Mouse (Mus musculus) neural tube, embryonic 11.5 days (tissue): ENCODE data around the gene Cct2. TPM values are rescaled to one million over a fixed set of nuclear protein-coding genes. Genes with fewer than 3 reads are reported as not detected.
A peak's percentile ranks its signal among the peaks of the same experiment; 100 is the strongest.

ENCODE experiments used
- ATAC-seq: fragments of 200-750 bp; cut with Nextera tagmentation; 2 replicates; pipeline ENCODE4 v1.8.0; 2017; ENCODE audit warnings: moderate number of reproducible peaks, mild to moderate bottlenecking, moderate TSS enrichment, moderate library complexity; ENCODE audit not compliant: insufficient read depth, low FRiP score, low TSS enrichment
- DNase-seq: peaks from one replicate; pipeline ENCODE4 v3.0.0-alpha.2; 2015; ENCODE audit warnings: low spot score
- H3K27ac ChIP-seq: fragments of 300-500 bp; sonication (generic); 2 replicates; pipeline ENCODE4 v1.5.1; 2014; ENCODE audit warnings: low read depth, mild to moderate bottlenecking, low read length
- H3K27me3 ChIP-seq: fragments of 300-500 bp; sonication (generic); 2 replicates; pipeline ENCODE4 v1.6.1; 2014; ENCODE audit warnings: mild to moderate bottlenecking, low read length, mixed read lengths; ENCODE audit not compliant: control insufficient read depth, insufficient read depth
- H3K36me3 ChIP-seq: fragments of 300-500 bp; sonication (generic); 2 replicates; pipeline ENCODE4 v1.6.1; 2014; ENCODE audit warnings: mild to moderate bottlenecking, low read length, moderate library complexity, mixed read lengths; ENCODE audit not compliant: control insufficient read depth, insufficient read depth
- H3K4me1 ChIP-seq: fragments of 300-500 bp; sonication (generic); 2 replicates; pipeline ENCODE4 v1.6.1; 2014; ENCODE audit warnings: low read length, mixed read lengths; ENCODE audit not compliant: control insufficient read depth, insufficient read depth
- H3K4me2 ChIP-seq: fragments of 300-500 bp; sonication (generic); 2 replicates; pipeline ENCODE4 v1.6.1; 2014; ENCODE audit warnings: low read depth, mild to moderate bottlenecking, moderate library complexity
- H3K4me3 ChIP-seq: fragments of 300-500 bp; sonication (generic); 2 replicates; pipeline ENCODE4 v1.5.1; 2014; ENCODE audit warnings: low read depth, low read length
- H3K9ac ChIP-seq: fragments of 300-500 bp; sonication (generic); 2 replicates; pipeline ENCODE4 v1.6.1; 2014; ENCODE audit warnings: mild to moderate bottlenecking, low read length
- H3K9me3 ChIP-seq: fragments of 300-500 bp; sonication (generic); 2 replicates; pipeline ENCODE4 v1.6.1; 2016; ENCODE audit warnings: low read length; ENCODE audit not compliant: control insufficient read depth
- WGBS: fragments of 180-500 bp; shearing (Covaris S2); extraction: QIAGEN DNeasy Blood & Tissue Kit; methylation state at CpG from one replicate; pipeline ENCODE4 v1.1.7; 2014; 5-methylcytosine and 5-hydroxymethylcytosine counted together
- polyA plus RNA-seq: library from polyadenylated mRNA; unstranded; fragments of >200 nt; fragmentation: Nextera tagmentation; extraction: Ambion mirVana; gene quantifications from 2 replicates; pipeline ENCODE4 v1.2.1, GENCODE M21; 2014

Gene Cct2
- polyA plus RNA-seq: 351 and 353 TPM in 2 replicates

GRCm38 (mm10) chr10:117063254-117064021 is at the start of gene Cct2:
Gene Cct2, minus strand, starts transcription at chr10:117063814.
- Histone ChIP-seq H3K9ac (peak within 1 kb of the TSS; percentile 82), H3K4me3 (peak within 1 kb of the TSS; percentile 87), H3K36me3 (peaks cover 15% of the 10 kb centered on the region), H3K27me3 (no peaks in the 10 kb centered on the region), H3K4me1 (peaks cover 4% of the 10 kb centered on the region; the same call in 1 of the 2 replicates), H3K4me2 (peak within 1 kb of the TSS; percentile 95), H3K9me3 (no peaks in the 10 kb centered on the region), H3K27ac (peak within 1 kb of the TSS; percentile 67)
- DNase-seq: peak; percentile 99
- WGBS: under 1% methylated on average over 68 of the region's 68 CpGs
- peak; percentile 92 for ATAC-seq

- Histone ChIP-seq H3K4me2 (no peak overlapping the region), H3K27ac (no peak overlapping the region), H3K36me3 (no peaks in the 10 kb centered on the region), H3K4me1 (peaks cover 4% of the 10 kb centered on the region; the same call in 1 of the 2 replicates), H3K9me3 (no peaks in the 10 kb centered on the region), H3K4me3 (no peak overlapping the region), H3K27me3 (no peaks in the 10 kb centered on the region), H3K9ac (no peak overlapping the region)
- ATAC-seq (no peak), DNase-seq (no peak)
- 35% methylated on average over 2 of the region's 2 CpGs for WGBS
Measured at GRCm38 (mm10) chr10:117112545-117112944, 48.9 kb upstream of the Cct2 start.

GRCm38 (mm10) chr10:117111455-117111854 is 47.8 kb upstream of the Cct2 start:
- 0 out of 2 replicates have a peak, but pooled peaks cover 4% of the 10 kb centered on the region for H3K4me1 ChIP-seq
- WGBS: 69% methylated on average over 7 of the region's 7 CpGs
- no peak overlapping the region for H3K27ac ChIP-seq
- no peak overlapping the region for H3K4me2 ChIP-seq
- H3K36me3 ChIP-seq: no peaks in the 10 kb centered on the region
- H3K4me3 ChIP-seq: no peak overlapping the region
- DNase-seq: no peak
- H3K9me3 ChIP-seq: no peaks in the 10 kb centered on the region
- no peak for ATAC-seq
- H3K27me3 ChIP-seq: no peaks in the 10 kb centered on the region
- no peak overlapping the region for H3K9ac ChIP-seq

GRCm38 (mm10) chr10:117110271-117110670 is 46.7 kb upstream of the Cct2 start:
- Histone ChIP-seq H3K4me1 (0 out of 2 replicates have a peak, but pooled peaks cover 7% of the 10 kb centered on the region), H3K36me3 (no peaks in the 10 kb centered on the region)
- 84% methylated on average over 3 of the region's 3 CpGs for WGBS

GRCm38 (mm10) chr10:117106686-117107085 is 43.1 kb upstream of the Cct2 start:
- H3K9ac ChIP-seq: no peak overlapping the region
- no peaks in the 10 kb centered on the region for H3K9me3 ChIP-seq
- no peak for DNase-seq
- H3K4me2 ChIP-seq: no peak overlapping the region
- no peak overlapping the region for H3K4me3 ChIP-seq
- no peak for ATAC-seq
- H3K4me1 ChIP-seq: 0 out of 2 replicates have a peak, but pooled peaks cover 7% of the 10 kb centered on the region
- no peaks in the 10 kb centered on the region; the same call in 1 of the 2 replicates for H3K27me3 ChIP-seq
- no peak overlapping the region for H3K27ac ChIP-seq
- no peaks in the 10 kb centered on the region for H3K36me3 ChIP-seq
- WGBS: 20% methylated on average over 3 of the region's 3 CpGs

More at GRCm38 (mm10) chr10:117110271-117110670, 46.7 kb upstream of the Cct2 start:
- DNase-seq: no peak
- no peaks in the 10 kb centered on the region; the same call in 1 of the 2 replicates for H3K27me3 ChIP-seq
- H3K9ac ChIP-seq: no peak overlapping the region
- H3K4me3 ChIP-seq: no peak overlapping the region
- no peak overlapping the region for H3K4me2 ChIP-seq
- no peaks in the 10 kb centered on the region for H3K9me3 ChIP-seq
- H3K27ac ChIP-seq: no peak overlapping the region
- no peak for ATAC-seq

GRCm38 (mm10) chr10:117106244-117106643 is 42.6 kb upstream of the Cct2 start:
- Histone ChIP-seq H3K36me3 (no peaks in the 10 kb centered on the region), H3K27ac (no peak overlapping the region), H3K9me3 (no peaks in the 10 kb centered on the region), H3K4me1 (0 out of 2 replicates have a peak, but pooled peaks cover 4% of the 10 kb centered on the region), H3K4me3 (no peak overlapping the region), H3K4me2 (no peak overlapping the region), H3K27me3 (no peaks in the 10 kb centered on the region; the same call in 1 of the 2 replicates), H3K9ac (no peak overlapping the region)
- ATAC-seq (no peak), DNase-seq (no peak)
- WGBS: 12% methylated on average over 4 of the region's 4 CpGs

GRCm38 (mm10) chr10:117105015-117105414 is 41.4 kb upstream of the Cct2 start:
- Histone ChIP-seq H3K9me3 (no peaks in the 10 kb centered on the region), H3K9ac (no peak overlapping the region), H3K4me3 (no peak overlapping the region), H3K36me3 (no peaks in the 10 kb centered on the region), H3K27ac (no peak overlapping the region), H3K4me2 (no peak overlapping the region), H3K27me3 (no peaks in the 10 kb centered on the region; the same call in 1 of the 2 replicates), H3K4me1 (0 out of 2 replicates have a peak, but pooled peaks cover 3% of the 10 kb centered on the region)
- no peak for ATAC-seq
- 75% methylated on average over 4 of the region's 4 CpGs for WGBS
- DNase-seq: no peak

- Histone ChIP-seq H3K4me1 (0 out of 2 replicates have a peak, but pooled peaks cover 3% of the 10 kb centered on the region), H3K36me3 (no peaks in the 10 kb centered on the region), H3K9me3 (no peaks in the 10 kb centered on the region), H3K27me3 (no peaks in the 10 kb centered on the region; the same call in 1 of the 2 replicates), H3K4me2 (no peak overlapping the region), H3K9ac (no peak overlapping the region), H3K27ac (no peak overlapping the region), H3K4me3 (no peak overlapping the region)
- ATAC-seq: no peak
- no peak for DNase-seq
Measured at GRCm38 (mm10) chr10:117103854-117104598, 40.4 kb upstream of the Cct2 start.
